Mouse (Mus musculus): ENCODE measurements around the gene Rbm8a2. TPM values are rescaled to one million over a fixed set of nuclear protein-coding genes. Genes with fewer than 3 reads are reported as not detected.
"Not testable (repeated sequence)": the region's sequence is repeated elsewhere in the genome, so short reads cannot be mapped to it uniquely, and the experiment has no call there.

The Rbm8a2 gene
- polyA plus RNA-seq (2014; fragmentation: Nextera tagmentation; extraction: Ambion mirVana) = 0.50 and 0.58 TPM in 2 replicates

GRCm38 (mm10) chr1:175979014-175979413, at the start of gene Rbm8a2:
Gene Rbm8a2 (minus strand): TSS chr1:175979114.
- ATAC-seq (ENCODE audit: low FRiP score); H3K4me1 ChIP-seq (replicated peaks; ENCODE audit: control insufficient read depth, insufficient read depth, low read length); H3K4me3 ChIP-seq (replicated peaks; ENCODE audit: low read length); H3K27me3 ChIP-seq (ENCODE audit: control insufficient read depth, insufficient read depth, low read length); H3K9ac ChIP-seq; H3K9me3 ChIP-seq (ENCODE audit: control insufficient read depth, low read length); H3K27ac ChIP-seq; DNase-seq (ENCODE audit: low spot score); H3K36me3 ChIP-seq (replicated peaks; ENCODE audit: control insufficient read depth, insufficient read depth); H3K4me2 ChIP-seq (replicated peaks): not testable (repeated sequence)
- 96% methylated on average over 7 of the region's 7 CpGs for WGBS

- no peak overlapping the region for H3K4me3 ChIP-seq (replicated peaks; ENCODE audit: low read length)
- no peak overlapping the region for H3K4me2 ChIP-seq (replicated peaks)
- WGBS = 62% methylated on average over 3 of the region's 3 CpGs
- DNase-seq (ENCODE audit: low spot score) = no peak
- H3K27ac ChIP-seq = no peak overlapping the region
- no peaks in the 10 kb centered on the region for H3K36me3 ChIP-seq (replicated peaks; ENCODE audit: control insufficient read depth, insufficient read depth)
- no peak for ATAC-seq (ENCODE audit: low FRiP score)
- H3K9me3 ChIP-seq (ENCODE audit: control insufficient read depth, low read length) = no peaks in the 10 kb centered on the region
- H3K9ac ChIP-seq = no peak overlapping the region
- H3K4me1 ChIP-seq (replicated peaks; ENCODE audit: control insufficient read depth, insufficient read depth, low read length) = 0 out of 2 replicates have a peak, but pooled peaks cover 3% of the 10 kb centered on the region
- H3K27me3 ChIP-seq (ENCODE audit: control insufficient read depth, insufficient read depth, low read length) = no peaks in the 10 kb centered on the region
Measured at GRCm38 (mm10) chr1:176028397-176028796, 49.5 kb upstream of the Rbm8a2 start.

- DNase-seq (ENCODE audit: low spot score) (no peak), ATAC-seq (ENCODE audit: low FRiP score) (no peak)
- H3K9me3 ChIP-seq (ENCODE audit: control insufficient read depth, low read length) = no peaks in the 10 kb centered on the region
- no peak overlapping the region for H3K9ac ChIP-seq
- H3K4me2 ChIP-seq (replicated peaks) = no peak overlapping the region
- no peak overlapping the region for H3K27ac ChIP-seq
- WGBS = 33% methylated on average over 1 of the region's 1 CpGs
- 0 out of 2 replicates have a peak, but pooled peaks cover 3% of the 10 kb centered on the region for H3K4me1 ChIP-seq (replicated peaks; ENCODE audit: control insufficient read depth, insufficient read depth, low read length)
- H3K27me3 ChIP-seq (ENCODE audit: control insufficient read depth, insufficient read depth, low read length) = no peaks in the 10 kb centered on the region
- no peaks in the 10 kb centered on the region for H3K36me3 ChIP-seq (replicated peaks; ENCODE audit: control insufficient read depth, insufficient read depth)
- no peak overlapping the region for H3K4me3 ChIP-seq (replicated peaks; ENCODE audit: low read length)
Measured at GRCm38 (mm10) chr1:176024501-176024900, 45.6 kb upstream of the Rbm8a2 start.

- ATAC-seq (ENCODE audit: low FRiP score) (peak; percentile 68), DNase-seq (ENCODE audit: low spot score) (peak; percentile 39)
- Histone ChIP-seq H3K4me3 (replicated peaks; ENCODE audit: low read length) (no peak overlapping the region), H3K4me1 (replicated peaks; ENCODE audit: control insufficient read depth, insufficient read depth, low read length) (peaks cover 4% of the 10 kb centered on the region; the same call in 1 of the 2 replicates), H3K27me3 (ENCODE audit: control insufficient read depth, insufficient read depth, low read length) (no peaks in the 10 kb centered on the region), H3K9me3 (ENCODE audit: control insufficient read depth, low read length) (no peaks in the 10 kb centered on the region), H3K36me3 (replicated peaks; ENCODE audit: control insufficient read depth, insufficient read depth) (no peaks in the 10 kb centered on the region), H3K27ac (0 out of 2 replicates have a peak overlapping the region, but pooled peaks have one; percentile 5), H3K4me2 (replicated peaks) (no peak overlapping the region), H3K9ac (no peak overlapping the region)
- 74% methylated on average over 3 of the region's 3 CpGs for WGBS
Measured at GRCm38 (mm10) chr1:176018523-176018922, 39.6 kb upstream of the Rbm8a2 start.

GRCm38 (mm10) chr1:176016076-176016475, 37.2 kb upstream of the Rbm8a2 start:
- Histone ChIP-seq H3K36me3 (replicated peaks; ENCODE audit: control insufficient read depth, insufficient read depth) (no peaks in the 10 kb centered on the region), H3K4me1 (replicated peaks; ENCODE audit: control insufficient read depth, insufficient read depth, low read length) (peaks cover 6% of the 10 kb centered on the region; the same call in 1 of the 2 replicates), H3K4me2 (replicated peaks) (no peak overlapping the region), H3K9ac (no peak overlapping the region), H3K27ac (no peak overlapping the region), H3K9me3 (ENCODE audit: control insufficient read depth, low read length) (no peaks in the 10 kb centered on the region), H3K27me3 (ENCODE audit: control insufficient read depth, insufficient read depth, low read length) (no peaks in the 10 kb centered on the region), H3K4me3 (replicated peaks; ENCODE audit: low read length) (no peak overlapping the region)
- 32% methylated on average over 3 of the region's 3 CpGs for WGBS
- ATAC-seq (ENCODE audit: low FRiP score) (no peak), DNase-seq (ENCODE audit: low spot score) (no peak)

- no peak for ATAC-seq (ENCODE audit: low FRiP score)
- H3K27me3 ChIP-seq (ENCODE audit: control insufficient read depth, insufficient read depth, low read length) = no peaks in the 10 kb centered on the region
- H3K4me3 ChIP-seq (replicated peaks; ENCODE audit: low read length) = no peak overlapping the region
- H3K4me2 ChIP-seq (replicated peaks) = no peak overlapping the region
- no peak overlapping the region for H3K9ac ChIP-seq
- no peak for DNase-seq (ENCODE audit: low spot score)
- peak overlapping the region; percentile 3; the same call in 1 of the 2 replicates for H3K27ac ChIP-seq
- no peaks in the 10 kb centered on the region for H3K36me3 ChIP-seq (replicated peaks; ENCODE audit: control insufficient read depth, insufficient read depth)
- no peaks in the 10 kb centered on the region for H3K9me3 ChIP-seq (ENCODE audit: control insufficient read depth, low read length)
- 6% methylated on average over 3 of the region's 3 CpGs for WGBS
- peaks cover 6% of the 10 kb centered on the region; the same call in 1 of the 2 replicates for H3K4me1 ChIP-seq (replicated peaks; ENCODE audit: control insufficient read depth, insufficient read depth, low read length)
Measured at GRCm38 (mm10) chr1:176013497-176014268, 34.8 kb upstream of the Rbm8a2 start.

- H3K27me3 ChIP-seq (ENCODE audit: control insufficient read depth, insufficient read depth, low read length) = no peaks in the 10 kb centered on the region
- ATAC-seq (ENCODE audit: low FRiP score) (no peak), DNase-seq (ENCODE audit: low spot score) (no peak)
- no peak overlapping the region for H3K27ac ChIP-seq
- H3K9ac ChIP-seq = no peak overlapping the region
- H3K4me3 ChIP-seq (replicated peaks; ENCODE audit: low read length) = no peak overlapping the region
- no peaks in the 10 kb centered on the region for H3K9me3 ChIP-seq (ENCODE audit: control insufficient read depth, low read length)
- peaks cover 6% of the 10 kb centered on the region; the same call in 1 of the 2 replicates for H3K4me1 ChIP-seq (replicated peaks; ENCODE audit: control insufficient read depth, insufficient read depth, low read length)
- H3K4me2 ChIP-seq (replicated peaks) = no peak overlapping the region
- H3K36me3 ChIP-seq (replicated peaks; ENCODE audit: control insufficient read depth, insufficient read depth) = no peaks in the 10 kb centered on the region
Measured at GRCm38 (mm10) chr1:176011535-176011934, 32.6 kb upstream of the Rbm8a2 start.

- H3K4me2 ChIP-seq (replicated peaks) = no peak overlapping the region
- H3K4me3 ChIP-seq (replicated peaks; ENCODE audit: low read length) = no peak overlapping the region
- DNase-seq (ENCODE audit: low spot score) = no peak
- H3K27ac ChIP-seq = no peak overlapping the region
- no peak overlapping the region for H3K9ac ChIP-seq
- no peak for ATAC-seq (ENCODE audit: low FRiP score)
- no peaks in the 10 kb centered on the region for H3K9me3 ChIP-seq (ENCODE audit: control insufficient read depth, low read length)
- no peaks in the 10 kb centered on the region for H3K27me3 ChIP-seq (ENCODE audit: control insufficient read depth, insufficient read depth, low read length)
- H3K36me3 ChIP-seq (replicated peaks; ENCODE audit: control insufficient read depth, insufficient read depth) = no peaks in the 10 kb centered on the region
- H3K4me1 ChIP-seq (replicated peaks; ENCODE audit: control insufficient read depth, insufficient read depth, low read length) = peaks cover 6% of the 10 kb centered on the region; the same call in 1 of the 2 replicates
Measured at GRCm38 (mm10) chr1:176011072-176011471, 32.2 kb upstream of the Rbm8a2 start.

GRCm38 (mm10) chr1:176008411-176008810, 29.5 kb upstream of the Rbm8a2 start:
- 88% methylated on average over 2 of the region's 2 CpGs for WGBS
- no peak for ATAC-seq (ENCODE audit: low FRiP score)

More at GRCm38 (mm10) chr1:176008411-176008810, 29.5 kb upstream of the Rbm8a2 start:
- Histone ChIP-seq H3K36me3 (replicated peaks; ENCODE audit: control insufficient read depth, insufficient read depth) (no peaks in the 10 kb centered on the region), H3K9ac (no peak overlapping the region), H3K9me3 (ENCODE audit: control insufficient read depth, low read length) (no peaks in the 10 kb centered on the region), H3K27ac (no peak overlapping the region), H3K27me3 (ENCODE audit: control insufficient read depth, insufficient read depth, low read length) (no peaks in the 10 kb centered on the region), H3K4me2 (replicated peaks) (no peak overlapping the region), H3K4me1 (replicated peaks; ENCODE audit: control insufficient read depth, insufficient read depth, low read length) (0 out of 2 replicates have a peak, but pooled peaks cover under 1% of the 10 kb centered on the region), H3K4me3 (replicated peaks; ENCODE audit: low read length) (no peak overlapping the region)
- DNase-seq (ENCODE audit: low spot score) = no peak
